9 mouse cellular contexts compared by ENCODE assay signal in genomic region chr10:59799303-59800044, GRCm38 (mm10).
A peak's percentile ranks its signal among the peaks of the same experiment; 100 is the strongest.
DNase-seq lines count a peak whose midpoint lies in the region; ATAC-seq and TF ChIP-seq lines count a peak whose summit lies in the region.
"Had no signal": no experiment of that assay in that cellular context is flagged by ENCODE, and none has a peak within 500 bp of the region (broad histone marks: within the 10 kb centered on the region; RNA-seq: fewer than 3 reads in every experiment).

No protein-coding gene starts in this region.

- no peak overlapping the region for H3K4me2 ChIP-seq in stomach, embryonic 14.5 days (replicated peaks; ENCODE audit: low read depth, low read length)
- no peak overlapping the region for H3K4me2 ChIP-seq in stomach, postnatal 0 days (replicated peaks; ENCODE audit: low read depth)
- H3K4me2 ChIP-seq in liver, embryonic 13.5 days, result peak overlapping the region; percentile 56; the same call in 1 of the 2 replicates

- no peaks in the 10 kb centered on the region for H3K27me3 ChIP-seq in stomach, embryonic 14.5 days (ENCODE audit: control insufficient read depth, insufficient read depth, low read length)
- H3K27me3 ChIP-seq in stomach, postnatal 0 days (ENCODE audit: control insufficient read depth, insufficient read depth, low read length), result no peaks in the 10 kb centered on the region
- H3K27me3 ChIP-seq in liver, embryonic 13.5 days, result no peaks in the 10 kb centered on the region

- no peak overlapping the region for H3K4me3 ChIP-seq in stomach, embryonic 14.5 days (ENCODE audit: low read depth, low read length)
- no peak overlapping the region for H3K4me3 ChIP-seq in stomach, postnatal 0 days (ENCODE audit: low read depth, low read length)
- H3K4me3 ChIP-seq in liver, embryonic 13.5 days (replicated peaks), result no peak overlapping the region

- TF ChIP-seq CTCF in stomach, postnatal 0 days (IDR thresholded peaks at IDR 0.05; ENCODE audit: low read depth), result no peak

- no peak overlapping the region for H3K9ac ChIP-seq in stomach, embryonic 14.5 days (replicated peaks; ENCODE audit: low read depth, low read length)
- H3K9ac ChIP-seq in stomach, postnatal 0 days (ENCODE audit: low read length), result no peak overlapping the region
- H3K9ac ChIP-seq in liver, embryonic 13.5 days, result peak overlapping the region; percentile 62

- H3K36me3 ChIP-seq in stomach, embryonic 14.5 days (ENCODE audit: control insufficient read depth, insufficient read depth, low read length), result no peaks in the 10 kb centered on the region
- H3K36me3 ChIP-seq in stomach, postnatal 0 days (ENCODE audit: control insufficient read depth, insufficient read depth, low read length), result peaks cover 2% of the 10 kb centered on the region; the same call in 1 of the 2 replicates
- peaks cover 10% of the 10 kb centered on the region; the same call in 1 of the 2 replicates for H3K36me3 ChIP-seq in liver, embryonic 13.5 days

- 49% methylated on average over 13 of the region's 13 CpGs for WGBS in stomach, embryonic 14.5 days
- 63% methylated on average over 13 of the region's 13 CpGs for WGBS in stomach, postnatal 0 days
- WGBS in liver, embryonic 13.5 days (ENCODE audit: insufficient replicate concordance), result 71% methylated on average over 13 of the region's 13 CpGs

- no peak for TF ChIP-seq EP300 in stomach, postnatal 0 days (optimal IDR thresholded peaks at IDR 0.05)

- intact Hi-C loops in heart, postnatal 25 days (cut with DNase I), result no loop called here

- H3K4me1 ChIP-seq in stomach, embryonic 14.5 days (ENCODE audit: control insufficient read depth, insufficient read depth, low read length), result peaks cover 5% of the 10 kb centered on the region; the same call in 1 of the 2 replicates
- H3K4me1 ChIP-seq in stomach, postnatal 0 days (replicated peaks; ENCODE audit: control insufficient read depth, insufficient read depth), result 0 out of 2 replicates have a peak, but pooled peaks cover 3% of the 10 kb centered on the region
- H3K4me1 ChIP-seq in liver, embryonic 13.5 days (replicated peaks), result peaks cover 45% of the 10 kb centered on the region

- peak; percentile 24 for DNase-seq in heart, adult 8-10 months (ENCODE audit: low spot score)
- no peak for DNase-seq in heart, postnatal 25 days (ENCODE audit: low spot score)
- no peak for DNase-seq in stomach, postnatal 0 days (ENCODE audit: low spot score)
- DNase-seq in liver, embryonic 13.5 days, result no peak
- no peak for DNase-seq in frontal cortex, postnatal 25 days (ENCODE audit: low spot score in 2 of 2)
- no peak for DNase-seq in adrenal gland, adult 18-20 months (ENCODE audit: low spot score in 2 of 2)
- DNase-seq in adrenal gland, postnatal 10 days, result no peak
- DNase-seq: right cerebral cortex, adult 18-20 months had no signal

- no peak overlapping the region for H3K27ac ChIP-seq in stomach, embryonic 14.5 days (ENCODE audit: low read length)
- no peak overlapping the region for H3K27ac ChIP-seq in stomach, postnatal 0 days (replicated peaks)
- peak overlapping the region; percentile 98 for H3K27ac ChIP-seq in liver, embryonic 13.5 days

- no peaks in the 10 kb centered on the region for H3K9me3 ChIP-seq in stomach, embryonic 14.5 days (ENCODE audit: control insufficient read depth, low read depth, low read length)
- H3K9me3 ChIP-seq in stomach, postnatal 0 days (ENCODE audit: control insufficient read depth, low read length), result no peaks in the 10 kb centered on the region
- H3K9me3 ChIP-seq in liver, embryonic 13.5 days (replicated peaks), result no peaks in the 10 kb centered on the region

- ATAC-seq in stomach, embryonic 14.5 days (ENCODE audit: insufficient number of reproducible peaks, insufficient read depth, low FRiP score, low read depth), result 0 out of 2 replicates have a peak, but pooled peaks have one; percentile 14
- ATAC-seq in stomach, postnatal 0 days (ENCODE audit: low FRiP score, low TSS enrichment), result no peak
- no peak for ATAC-seq in liver, embryonic 13.5 days (ENCODE audit: low read depth)
